Mouse (Mus musculus) kidney, adult 2 months (tissue): Measurements from ENCODE around the gene Dlgap5.

Experiments used
- CTCF ChIP-seq: fragments of 200-500 bp; conservative IDR thresholded peaks from 2 replicates; pipeline ENCODE4 v1.5.1; 2011; ENCODE audit warnings: low read depth, mild to moderate bottlenecking, control low read depth, low read length, moderate library complexity, mixed read lengths; ENCODE audit not compliant: insufficient read depth, insufficient read length
- POLR2A ChIP-seq: fragments of 200-500 bp; IDR thresholded peaks from one replicate; pipeline ENCODE4 v1.6.1; 2011; ENCODE audit warnings: low read depth, low read length, control low read depth

- TF ChIP-seq CTCF (no peak), POLR2A (no peak)
Observed at GRCm38 (mm10) chr14:47386125-47386524, 32.1 kb downstream of the Dlgap5 start.
